Mouse (Mus musculus) left cerebral cortex, postnatal 4 days (tissue): ENCODE measurements around the gene Ptf1a. TPM values are rescaled to one million over a fixed set of nuclear protein-coding genes. Genes with fewer than 3 reads are reported as not detected.
A peak's percentile ranks its signal among the peaks of the same experiment; 100 is the strongest.

Experiments
- DNase-seq: peaks from one replicate; pipeline ENCODE4 v3.0.0-alpha.2; 2022
- intact Hi-C: fragments of 180-260 bp; cut with DNase I; formaldehyde crosslinking; loops from one replicate; pipeline ENCODE4 v1.15.1; 2025
- total RNA-seq, 2 experiments: library from RNA; stranded (reverse); gene quantifications; 2 replicates each; pipeline ENCODE4 v1.2.3; 2021

Gene Ptf1a
- total RNA-seq: not detected

DNA sequence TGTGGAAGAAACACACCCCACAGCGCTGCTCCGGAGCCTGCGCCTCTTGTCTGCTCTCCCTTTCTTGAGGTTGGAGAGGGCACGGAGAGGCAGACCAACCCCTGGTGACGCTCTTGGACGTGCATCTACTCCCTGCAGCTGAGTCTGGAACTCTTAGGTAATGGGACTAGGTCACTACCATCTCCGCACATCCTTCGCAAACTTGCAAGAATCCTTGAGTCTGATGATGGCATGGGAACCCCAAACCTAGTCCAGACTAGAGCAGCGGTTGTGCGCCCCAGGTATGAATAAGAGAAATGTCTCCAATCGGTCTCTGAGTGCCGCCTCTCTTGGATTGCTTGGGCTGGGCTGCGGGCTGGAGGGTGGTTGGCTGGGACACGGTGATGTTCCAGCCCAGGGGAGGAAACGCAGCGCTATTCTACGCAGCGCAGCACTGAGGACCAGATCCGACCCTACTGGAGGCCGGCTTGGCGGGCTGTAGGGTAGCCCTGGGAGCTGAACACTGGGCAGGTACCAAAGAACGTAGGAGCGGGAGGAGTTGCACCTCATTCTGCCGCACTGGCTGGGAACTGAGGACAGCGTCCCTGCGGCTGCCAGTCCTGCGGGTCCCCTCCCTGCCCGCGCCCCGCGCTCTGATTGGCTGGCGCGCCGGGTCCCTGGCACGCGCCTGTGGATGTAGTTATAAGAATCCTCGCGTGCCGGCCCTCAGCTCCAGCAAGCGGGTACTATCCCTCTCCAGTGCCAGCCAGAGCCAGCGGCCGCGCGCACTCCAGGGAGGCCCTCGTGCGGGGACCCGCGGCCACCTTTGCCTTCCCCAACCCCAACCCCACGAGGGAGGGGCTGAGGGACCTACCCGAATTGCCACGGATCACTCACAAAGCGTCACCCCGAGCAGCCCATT lies at the start of gene Ptf1a:
TSS of gene Ptf1a (plus strand) at position 733 of the 901 bp plus-strand sequence.
- intact Hi-C loops: no loop called here
- peak; percentile 67 for DNase-seq

DNA sequence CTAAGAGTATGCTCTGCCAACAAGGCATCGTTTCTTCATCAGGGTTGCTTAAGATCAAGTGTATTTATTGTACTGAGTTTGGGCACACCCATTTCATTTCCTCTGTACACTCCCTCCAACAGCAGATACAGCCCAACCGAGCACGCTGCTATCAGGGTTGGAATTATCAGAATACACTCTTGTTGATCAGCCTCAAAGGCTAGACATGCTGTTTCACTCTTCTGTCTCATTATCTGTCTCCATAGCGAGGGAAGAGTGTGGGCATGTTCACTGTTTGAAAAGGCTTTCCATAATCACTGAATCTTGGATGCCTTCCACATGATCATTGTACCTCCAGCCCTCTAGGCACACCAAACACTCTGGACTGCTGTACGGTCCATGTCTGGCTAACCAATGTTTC lies 40.1 kb upstream of the Ptf1a start:
- intact Hi-C loops: no loop called here
- no peak for DNase-seq

GRCm38 (mm10) chr2:19406531-19406930 lies 38.9 kb upstream of the Ptf1a start:
- DNase-seq: no peak
- intact Hi-C loops: no loop called here

GRCm38 (mm10) chr2:19414222-19414965 lies 31.1 kb upstream of the Ptf1a start:
- DNase-seq: peak; percentile 77
- intact Hi-C loops: loop anchor here (2.0 kb wide), 1 partner anchor 104 kb away; no protein-coding TSS in a partner anchor

DNA sequence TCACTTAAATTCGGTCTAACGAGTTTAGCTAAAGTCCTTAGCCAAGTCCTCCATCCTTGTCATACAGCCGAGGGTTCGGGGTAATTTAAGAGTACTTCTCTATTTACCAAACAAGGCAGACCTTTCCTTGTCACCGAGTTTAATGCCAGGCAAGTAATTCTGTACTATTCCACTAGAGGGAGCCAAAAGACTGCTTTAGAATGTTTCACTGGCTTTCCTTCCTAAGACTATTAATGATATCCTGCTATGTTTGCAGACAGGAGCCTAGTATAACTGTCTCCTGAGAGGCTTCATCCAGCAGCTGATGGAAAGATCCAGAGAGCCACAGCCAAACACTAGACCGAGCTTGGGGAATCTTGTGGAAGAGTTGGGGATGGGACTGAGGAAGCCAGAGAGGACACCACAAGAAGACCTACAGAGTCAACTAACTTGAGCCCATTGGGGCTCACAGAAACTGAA lies 30.4 kb upstream of the Ptf1a start:
- no peak for DNase-seq
- intact Hi-C loops: loop anchor here (2.0 to 5.0 kb wide), 2 partner anchors 104 to 1362 kb away; no protein-coding TSS in a partner anchor

DNA sequence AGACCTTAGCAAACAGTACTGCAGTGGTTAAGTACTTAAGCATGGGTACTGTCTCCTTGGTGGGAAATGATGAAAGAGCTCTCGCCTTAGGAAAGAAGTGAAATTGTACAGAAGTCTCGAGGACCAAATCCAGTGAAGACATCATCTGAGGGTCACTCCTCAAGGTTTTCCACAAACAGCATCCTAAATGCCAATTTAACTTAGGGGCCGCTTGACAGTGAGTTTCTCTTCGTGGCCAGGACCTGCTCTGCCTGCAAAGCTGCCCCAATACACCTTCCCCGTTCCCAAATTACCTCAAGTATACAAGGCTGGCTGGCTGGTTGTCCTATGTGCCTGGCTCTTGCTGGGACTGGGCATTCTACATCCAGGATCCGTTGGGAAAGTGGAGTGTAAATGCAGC lies 29.4 kb upstream of the Ptf1a start:
- intact Hi-C loops: loop anchor here (5.0 kb wide), 1 partner anchor 1361 kb away; no protein-coding TSS in a partner anchor
- no peak for DNase-seq

- intact Hi-C loops: loop anchor here (5.0 kb wide), 1 partner anchor 1357 kb away; no protein-coding TSS in a partner anchor
- no peak for DNase-seq
Measured at GRCm38 (mm10) chr2:19419686-19420345, 25.6 kb upstream of the Ptf1a start.

- DNase-seq: no peak
- intact Hi-C loops: no loop called here
Measured at GRCm38 (mm10) chr2:19422226-19422625, 23.2 kb upstream of the Ptf1a start.

DNA sequence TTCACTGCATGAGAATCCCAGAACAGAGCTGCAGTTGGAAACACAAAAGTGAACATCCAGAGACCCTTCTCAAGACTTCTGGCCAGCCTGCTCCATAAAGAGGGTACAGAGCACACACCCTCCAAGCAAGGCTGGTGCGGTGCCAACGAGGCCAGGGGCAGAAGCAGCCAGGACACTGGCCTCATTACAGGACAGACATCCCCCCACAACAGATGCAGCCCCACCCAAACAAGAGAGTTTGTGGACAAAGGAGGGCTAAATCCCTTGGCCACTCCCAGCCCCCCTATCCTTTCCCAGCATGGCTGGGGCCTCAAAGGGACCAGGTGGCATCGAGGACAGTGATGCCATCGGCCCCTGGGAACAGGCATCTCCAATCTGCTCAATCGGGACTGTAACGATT lies 22.4 kb upstream of the Ptf1a start:
- peak; percentile 48 for DNase-seq
- intact Hi-C loops: no loop called here

DNA sequence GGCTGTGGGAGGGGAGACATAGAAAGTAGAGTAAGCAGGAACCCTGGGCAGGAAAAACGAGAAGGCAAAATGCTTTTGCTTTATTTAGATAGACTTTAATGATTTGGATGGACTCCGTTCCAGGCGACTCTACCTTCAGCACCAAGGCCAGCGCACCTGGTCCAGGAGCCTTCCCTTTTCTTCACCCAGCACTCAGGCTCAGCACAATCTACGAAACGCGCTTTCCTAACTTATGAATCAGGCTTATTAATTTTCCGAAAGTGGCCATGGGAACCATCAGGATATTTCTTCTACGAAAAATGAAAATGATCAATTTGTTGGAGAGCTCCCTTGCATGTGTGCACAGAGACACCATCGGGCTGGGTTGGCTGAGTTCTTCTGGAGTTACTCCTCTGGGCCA lies 16.4 kb upstream of the Ptf1a start:
- intact Hi-C loops: no loop called here
- DNase-seq: no peak

- intact Hi-C loops: no loop called here
- no peak for DNase-seq
Measured at GRCm38 (mm10) chr2:19429691-19430690, 15.5 kb upstream of the Ptf1a start.

DNA sequence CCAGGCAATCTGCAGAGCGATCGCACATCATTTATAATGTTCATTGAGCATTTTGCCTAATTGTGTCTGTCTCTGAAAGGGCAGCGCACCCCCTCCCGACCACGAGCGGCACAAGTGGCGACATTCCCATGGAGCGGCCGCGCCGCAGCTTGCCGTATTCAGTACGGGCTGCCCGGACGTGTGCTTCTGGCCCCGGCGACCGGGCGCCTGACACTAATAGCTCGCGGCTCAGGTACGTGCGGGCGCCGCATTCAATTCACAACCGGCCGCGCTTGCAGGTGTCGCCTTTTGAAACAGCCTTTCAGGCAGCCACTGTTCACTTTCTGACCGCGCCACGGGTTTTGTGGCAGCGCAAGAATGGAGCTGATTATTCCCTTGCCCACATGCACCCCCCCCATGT lies 14.7 kb upstream of the Ptf1a start:
- intact Hi-C loops: no loop called here
- peak; percentile 54 for DNase-seq

GRCm38 (mm10) chr2:19431186-19431585 lies 14.3 kb upstream of the Ptf1a start:
- intact Hi-C loops: no loop called here
- DNase-seq: peak; percentile 57

GRCm38 (mm10) chr2:19431614-19432323 lies 13.7 kb upstream of the Ptf1a start:
- intact Hi-C loops: no loop called here

DNA sequence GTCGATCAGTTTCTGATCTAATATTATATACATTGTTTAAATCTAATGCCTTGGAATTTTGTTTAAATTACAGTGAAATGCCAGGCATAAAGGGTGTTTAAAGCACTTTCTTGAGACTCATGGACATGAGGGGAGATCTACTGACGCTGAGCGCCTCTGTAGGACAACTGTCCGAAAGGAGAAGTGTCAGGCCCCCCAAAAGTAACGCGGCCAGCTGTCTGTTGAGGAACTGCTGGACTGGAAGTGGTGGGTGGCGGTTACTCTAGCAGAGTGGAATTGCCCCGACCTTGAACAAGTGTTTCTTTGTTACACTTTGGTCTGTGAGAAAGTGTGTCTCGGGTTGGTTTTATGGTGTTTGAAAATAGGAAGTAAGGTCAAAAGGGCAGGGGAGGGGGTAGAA lies 1.1 kb upstream of the Ptf1a start:
- DNase-seq: no peak
- intact Hi-C loops: no loop called here

More at GRCm38 (mm10) chr2:19431614-19432323, 13.7 kb upstream of the Ptf1a start:
- DNase-seq: no peak

GRCm38 (mm10) chr2:19445871-19446501 lies 523 bp downstream of the Ptf1a start:
- intact Hi-C loops: no loop called here
- no peak for DNase-seq

DNA sequence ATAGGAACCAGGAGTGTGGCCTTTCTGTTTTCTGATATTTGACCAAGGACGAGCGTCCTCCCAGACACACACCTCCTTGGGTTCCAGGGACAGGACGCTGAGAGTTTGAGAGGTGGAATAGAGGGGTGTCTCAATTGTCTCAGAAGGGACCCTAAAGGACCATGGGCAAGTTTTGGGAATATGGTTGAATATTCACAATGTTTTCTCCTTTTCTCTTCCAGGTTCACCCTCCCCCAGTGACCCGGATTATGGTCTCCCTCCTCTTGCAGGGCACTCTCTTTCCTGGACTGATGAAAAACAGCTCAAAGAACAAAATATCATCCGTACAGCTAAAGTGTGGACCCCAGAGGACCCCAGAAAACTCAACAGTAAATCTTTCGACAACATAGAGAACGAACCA lies 1.3 kb downstream of the Ptf1a start:
- DNase-seq: no peak
- intact Hi-C loops: no loop called here

- intact Hi-C loops: no loop called here
Measured at GRCm38 (mm10) chr2:19448042-19448700, 2.7 kb downstream of the Ptf1a start.

More at GRCm38 (mm10) chr2:19448042-19448700, 2.7 kb downstream of the Ptf1a start:
- peak; percentile 73 for DNase-seq
